Mouse (Mus musculus): ENCODE results near the gene Eno3.
A peak's percentile ranks its signal among the peaks of the same experiment; 100 is the strongest.

DNA sequence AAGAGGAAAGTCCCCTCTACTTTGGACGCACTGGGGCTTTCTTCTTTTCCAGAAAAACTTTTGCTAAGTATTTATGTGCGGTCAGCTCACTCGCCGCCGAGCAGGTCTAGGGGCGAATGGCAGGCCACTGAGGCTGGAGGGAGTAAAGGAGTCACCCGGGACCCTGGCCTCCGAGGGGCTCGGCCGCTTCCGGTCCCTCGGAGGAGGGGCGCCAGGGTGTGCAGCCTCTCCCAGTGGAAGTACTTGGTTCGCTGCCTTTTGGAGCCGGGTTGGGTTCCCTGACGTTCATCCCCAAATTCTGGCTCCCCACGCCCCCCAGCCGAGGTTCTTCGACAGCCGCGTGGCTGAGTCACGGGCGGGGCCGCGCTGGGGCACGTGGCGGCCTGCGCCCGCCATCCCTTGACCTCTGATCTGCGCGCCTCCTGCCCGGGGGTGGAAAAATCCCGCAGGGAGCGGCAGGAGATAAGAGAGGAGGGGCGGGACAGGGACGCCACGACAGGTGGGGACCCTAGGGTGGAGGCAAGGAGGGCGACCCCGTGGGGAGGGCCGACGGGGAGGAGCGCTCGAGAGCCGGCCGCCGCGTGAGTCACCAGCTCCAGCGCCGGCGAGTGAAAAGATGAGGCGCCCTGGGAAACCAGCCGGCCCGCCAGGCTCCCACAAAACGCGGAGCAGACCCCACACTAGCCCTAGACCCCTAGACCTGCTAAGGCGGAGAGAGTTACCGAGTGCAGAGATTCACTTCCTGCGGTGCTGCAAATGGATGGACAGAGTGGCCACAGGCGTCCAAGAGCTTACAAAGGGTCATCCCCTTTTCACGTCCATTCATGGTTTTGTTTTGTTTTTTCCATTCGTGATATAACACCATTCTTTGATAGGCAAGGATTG is 1.2 kb upstream of the Eno3 start:
- TF ChIP-seq CTCF (IDR thresholded peaks at IDR 0.05; ENCODE audit: control insufficient read depth, insufficient read depth, insufficient read length) (no peak), MAX (IDR thresholded peaks at IDR 0.05) (peak; percentile 98), MYOD1 (IDR thresholded peaks at IDR 0.05; ENCODE audit: control insufficient read depth, insufficient read length, low read depth) (peak; percentile 83), MYOG (IDR thresholded peaks at IDR 0.05; ENCODE audit: control insufficient read depth, extremely low read depth, insufficient read length) (no peak), USF1 (IDR thresholded peaks at IDR 0.05; ENCODE audit: low read depth) (peak; percentile 59)

Measured in C2C12 (cell line).